Mouse (Mus musculus): ENCODE measurements around the gene Anxa6.

Gene Anxa6

GRCm38 (mm10) chr11:55033040-55033660 lies at the start of gene Anxa6:
Gene Anxa6 (minus strand): TSS chr11:55033445.
- peak; percentile 87 to 88 for DNase-seq

DNA sequence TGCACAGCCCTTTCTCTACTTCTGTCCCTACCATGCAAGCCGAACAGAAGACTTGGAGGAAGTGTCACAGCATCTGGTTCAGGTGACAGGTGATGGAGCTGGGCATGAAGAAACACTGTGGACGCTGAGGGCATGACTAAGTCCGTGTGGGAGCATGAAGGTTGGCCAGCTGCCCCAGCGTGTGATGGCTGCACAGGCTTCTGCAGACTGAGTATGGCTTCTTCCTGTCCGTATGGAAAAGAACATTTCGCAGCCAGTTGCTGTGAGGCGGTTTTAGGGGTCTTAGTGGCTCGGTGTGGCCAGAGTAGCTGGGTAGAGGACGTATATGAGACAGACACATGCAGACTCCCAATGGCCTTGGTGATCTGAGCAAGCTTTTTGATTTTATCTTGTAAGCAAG lies 48.0 kb upstream of the Anxa6 start:
- DNase-seq = no peak

- DNase-seq = no peak
Observed at GRCm38 (mm10) chr11:55079180-55079579, 45.9 kb upstream of the Anxa6 start.

DNA sequence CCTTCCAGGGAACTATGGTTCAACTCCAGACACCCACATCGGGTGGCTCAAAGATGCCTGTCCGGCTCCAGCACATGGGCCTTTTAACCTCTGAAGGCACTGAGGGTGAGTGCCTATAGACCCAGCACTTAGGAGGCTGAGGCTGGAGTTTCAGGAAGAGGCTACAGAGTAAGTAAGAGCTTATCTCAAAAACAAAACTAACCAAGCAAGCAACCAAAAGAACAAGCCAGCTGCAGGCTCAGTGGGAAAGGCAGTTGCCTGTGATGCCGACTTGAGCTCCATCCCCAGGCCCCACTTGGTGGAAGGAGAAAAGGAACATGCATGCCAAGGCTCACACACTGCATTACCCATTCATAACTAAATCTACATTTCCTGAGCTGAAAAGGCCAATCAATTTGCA lies 45.3 kb upstream of the Anxa6 start:
- no peak for DNase-seq

GRCm38 (mm10) chr11:55077331-55078231 lies 44.3 kb upstream of the Anxa6 start, which contains the start of gene Ccdc69:
Gene Ccdc69 (minus strand): TSS chr11:55078131.
- peak; percentile 72 to 79 for DNase-seq

DNA sequence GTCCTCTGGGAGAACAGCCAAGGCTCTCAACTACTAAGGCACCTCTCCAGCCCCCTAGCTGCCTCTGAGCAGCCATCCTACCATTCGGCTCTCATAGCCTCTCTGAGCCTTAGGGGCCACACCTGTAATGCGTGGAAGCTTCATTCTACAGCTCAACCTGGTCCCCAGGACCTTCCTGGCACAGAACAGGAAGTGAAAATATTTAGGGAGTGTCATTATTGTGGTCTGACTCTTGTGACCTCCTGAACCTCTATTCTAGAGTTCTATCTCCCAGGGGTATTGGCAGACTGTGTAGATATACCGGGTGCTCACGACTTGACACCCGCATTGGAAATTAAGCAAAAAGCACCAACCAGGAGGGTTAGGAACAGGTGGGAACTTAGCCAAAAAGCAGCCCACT lies 43.0 kb upstream of the Anxa6 start:
- DNase-seq = no peak

DNA sequence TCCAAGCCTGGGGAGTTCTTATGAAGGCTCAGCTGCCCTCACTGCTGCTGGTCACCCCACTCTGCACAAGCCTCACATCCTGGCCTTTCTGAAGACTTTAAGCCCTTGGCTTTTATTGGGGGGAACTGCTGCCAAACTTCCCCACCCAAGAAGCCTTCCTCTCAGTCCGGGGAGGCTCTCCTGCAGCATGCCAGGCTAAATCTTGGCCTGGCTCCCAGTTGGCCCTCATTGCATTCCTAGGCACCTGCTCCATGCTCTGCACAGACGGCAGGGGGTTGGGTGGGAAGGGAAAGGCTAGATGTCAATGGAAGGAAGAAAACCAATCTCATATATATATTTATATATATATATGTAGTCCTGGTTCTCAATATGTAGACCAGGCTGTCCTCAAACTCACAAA lies 42.4 kb upstream of the Anxa6 start:
- peak; percentile 37 to 56 for DNase-seq

GRCm38 (mm10) chr11:55073191-55073590 lies 39.9 kb upstream of the Anxa6 start:
- DNase-seq = no peak

GRCm38 (mm10) chr11:55072467-55072866 lies 39.2 kb upstream of the Anxa6 start:
- no peak for DNase-seq

GRCm38 (mm10) chr11:55071344-55071743 lies 38.1 kb upstream of the Anxa6 start:
- DNase-seq = no peak

GRCm38 (mm10) chr11:55069023-55069422 lies 35.8 kb upstream of the Anxa6 start:
- DNase-seq = no peak

DNA sequence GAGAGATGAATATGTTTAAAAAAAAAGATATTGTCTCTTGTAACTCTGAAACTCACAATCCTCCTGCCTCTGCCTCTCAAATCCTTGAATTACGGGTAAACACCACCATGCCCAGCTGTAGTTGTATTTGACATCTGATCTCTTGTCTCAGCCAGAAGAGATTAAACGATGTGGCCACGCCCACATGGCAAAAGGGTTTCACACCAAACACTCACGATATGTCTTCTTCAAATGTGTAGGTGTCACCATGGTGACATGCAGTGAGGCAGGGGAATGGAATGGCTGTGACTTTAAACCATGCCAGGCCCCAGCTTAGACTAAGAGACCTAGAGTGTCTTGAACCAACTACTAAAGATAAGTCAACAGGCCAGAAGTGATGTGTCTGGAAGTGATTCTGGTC lies 33.7 kb upstream of the Anxa6 start:
- DNase-seq = no peak

DNA sequence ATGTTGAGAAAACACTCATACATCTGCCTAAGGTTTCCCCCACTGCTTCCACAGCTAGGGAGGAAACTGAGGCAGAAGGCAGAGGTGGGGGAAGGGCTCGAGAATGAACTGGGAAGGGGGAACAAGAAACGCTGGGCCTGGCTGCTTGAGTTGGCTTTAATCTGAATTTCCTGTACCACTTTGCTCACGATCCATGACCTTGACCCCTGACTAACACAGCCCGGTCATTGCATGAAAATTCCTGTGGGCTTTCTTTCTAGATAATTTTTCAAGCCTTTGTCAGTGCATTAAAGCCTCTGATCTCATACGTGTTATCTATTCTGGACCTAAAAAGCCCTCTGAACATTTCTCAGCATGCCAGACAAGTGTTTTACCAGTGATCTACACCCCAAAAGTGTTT lies 29.6 kb upstream of the Anxa6 start:
- no peak for DNase-seq

- DNase-seq = no peak
Observed at GRCm38 (mm10) chr11:55060802-55061201, 27.6 kb upstream of the Anxa6 start.

DNA sequence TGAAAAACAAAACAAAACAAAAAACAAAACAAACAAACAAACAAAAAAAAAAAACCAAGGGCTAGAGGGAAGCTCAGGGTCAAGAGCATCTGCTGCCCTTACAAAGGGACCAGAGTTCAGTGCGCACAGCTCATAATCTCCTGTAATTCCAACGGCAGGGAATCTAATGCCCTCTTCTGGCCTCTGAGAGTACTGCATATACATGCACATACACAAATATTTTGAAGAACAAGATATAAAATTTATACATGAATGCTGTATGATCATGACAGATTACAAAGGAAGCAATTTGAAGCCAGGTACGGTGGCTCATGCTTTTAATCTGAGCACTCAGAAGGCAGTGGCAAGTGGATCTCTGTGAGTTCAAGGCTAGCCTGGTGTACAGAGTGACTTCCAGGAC lies 24.3 kb upstream of the Anxa6 start:
- DNase-seq = no peak

GRCm38 (mm10) chr11:55050837-55051510 lies 17.7 kb upstream of the Anxa6 start:
- peak; percentile 23 to 52 for DNase-seq

- DNase-seq = peak; percentile 62 to 65
Observed at GRCm38 (mm10) chr11:55046600-55046999, 13.4 kb upstream of the Anxa6 start.

DNA sequence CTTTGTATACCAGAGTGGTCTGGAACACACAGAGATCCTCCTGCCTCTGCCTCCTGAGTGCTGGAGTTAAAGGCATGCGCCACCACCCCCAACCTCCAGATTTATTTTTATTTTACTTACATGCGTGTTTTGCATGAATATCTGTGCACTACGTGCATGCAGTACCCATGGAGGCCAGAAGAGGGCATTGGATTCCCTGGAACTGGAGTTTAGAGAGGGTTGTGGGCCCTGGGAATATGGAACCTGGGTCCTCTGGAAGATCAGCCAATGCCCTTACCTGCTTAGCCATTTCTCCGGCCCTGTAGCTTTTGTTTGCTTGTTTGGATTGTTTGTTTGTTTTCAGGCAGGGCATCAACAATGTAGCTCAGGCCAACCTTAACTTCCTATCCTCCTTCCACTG lies 8.1 kb upstream of the Anxa6 start:
- DNase-seq = no peak

- DNase-seq = peak; percentile 79 to 83
Observed at GRCm38 (mm10) chr11:55039591-55039990, 6.3 kb upstream of the Anxa6 start.

GRCm38 (mm10) chr11:55036601-55037000 lies 3.4 kb upstream of the Anxa6 start:
- no peak for DNase-seq

DNA sequence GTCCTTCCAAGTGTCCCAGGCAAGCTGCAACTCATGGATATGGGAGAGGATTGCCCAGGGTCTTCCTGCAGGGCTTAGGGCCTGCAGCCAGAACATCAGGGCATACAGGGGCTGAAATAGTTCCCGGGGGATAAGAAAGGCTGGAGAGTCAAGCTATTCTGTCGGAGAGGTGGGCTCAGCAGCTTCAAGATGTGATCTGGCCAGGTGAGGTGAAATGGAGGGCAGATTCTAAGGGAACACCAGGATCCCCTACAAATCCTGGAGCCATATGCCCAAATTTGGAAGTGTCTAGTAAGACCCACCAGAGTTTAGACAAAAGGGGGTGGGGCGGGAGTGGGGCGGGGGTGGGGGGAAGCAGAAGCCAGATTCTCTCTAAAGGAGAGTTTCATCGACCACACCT lies 959 bp downstream of the Anxa6 start:
- no peak for DNase-seq

DNA sequence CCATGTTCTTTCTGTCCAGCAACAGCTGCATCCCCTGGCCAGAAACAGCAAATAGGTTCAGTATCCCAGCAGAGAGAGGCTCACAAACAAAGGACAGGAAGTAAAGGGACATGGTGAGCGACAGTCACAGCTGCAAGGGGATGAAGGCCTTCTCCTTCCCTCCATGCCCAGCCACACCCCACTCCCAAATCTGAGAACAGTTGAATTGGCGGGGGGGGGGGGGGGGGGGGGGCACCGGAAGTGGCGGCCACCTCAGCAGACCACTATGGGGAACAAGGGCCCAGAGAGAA lies 1.3 kb downstream of the Anxa6 start:
- DNase-seq = no peak

- DNase-seq = no peak
Observed at GRCm38 (mm10) chr11:55031211-55031990, 1.8 kb downstream of the Anxa6 start.
